Mouse (Mus musculus) thymus, postnatal 4 days (tissue): ENCODE results near the gene Rsrc1.

Source experiments
- DNase-seq: peaks from one replicate; pipeline ENCODE4 v3.0.0; 2021

Gene Rsrc1

DNA sequence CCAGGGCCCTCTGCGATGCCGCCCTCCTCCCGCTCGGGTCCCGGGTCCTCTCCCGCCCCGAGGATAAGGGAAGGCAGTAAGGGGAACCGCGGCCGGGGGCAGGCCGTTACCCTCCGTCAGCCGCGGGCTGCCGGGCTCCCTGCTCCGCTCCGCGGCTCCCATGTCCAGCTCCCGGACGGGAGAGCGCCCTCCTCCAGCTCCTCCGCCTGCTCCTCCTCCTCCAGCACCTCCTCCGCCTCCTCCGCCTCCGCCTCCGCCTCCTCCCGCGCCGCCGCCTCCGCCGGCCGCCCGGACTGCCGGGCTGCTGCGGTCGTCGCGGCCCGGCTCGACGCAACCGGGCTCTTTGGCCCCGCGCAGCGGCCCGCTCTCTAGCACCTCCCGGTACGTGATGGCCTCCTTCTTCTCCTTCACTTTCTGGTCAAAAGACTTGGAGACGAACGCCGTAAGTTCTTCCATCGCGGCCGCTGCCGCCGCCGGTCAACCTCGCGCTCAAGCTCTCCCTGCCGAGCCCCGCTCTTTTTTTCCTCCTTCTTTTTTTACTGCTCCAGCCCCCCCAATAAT, at the start of gene Rsrc1:
Gene Rsrc1 (plus strand): TSS at position 290 of the 561 bp plus-strand sequence.
- peak; percentile 49 for DNase-seq

DNA sequence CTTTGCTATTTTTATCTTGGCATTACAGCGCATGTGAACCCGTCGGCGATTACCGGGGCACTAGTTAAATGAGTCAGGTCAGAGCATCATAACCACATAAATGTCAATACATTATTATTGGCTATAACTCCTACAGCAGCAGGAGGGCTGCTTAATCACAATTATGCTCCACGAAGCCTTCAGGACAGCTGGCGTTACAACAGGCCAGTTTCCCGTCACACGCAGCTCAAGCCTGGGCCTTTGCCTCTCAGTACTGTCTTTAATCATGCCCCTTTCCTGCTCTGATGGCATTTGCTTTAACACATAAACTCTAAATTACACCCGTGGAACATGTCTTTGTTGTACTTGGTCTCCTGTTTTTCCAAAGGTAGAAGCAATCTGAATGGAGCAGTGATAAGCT, 41.5 kb upstream of the Rsrc1 start:
- no peak for DNase-seq

DNA sequence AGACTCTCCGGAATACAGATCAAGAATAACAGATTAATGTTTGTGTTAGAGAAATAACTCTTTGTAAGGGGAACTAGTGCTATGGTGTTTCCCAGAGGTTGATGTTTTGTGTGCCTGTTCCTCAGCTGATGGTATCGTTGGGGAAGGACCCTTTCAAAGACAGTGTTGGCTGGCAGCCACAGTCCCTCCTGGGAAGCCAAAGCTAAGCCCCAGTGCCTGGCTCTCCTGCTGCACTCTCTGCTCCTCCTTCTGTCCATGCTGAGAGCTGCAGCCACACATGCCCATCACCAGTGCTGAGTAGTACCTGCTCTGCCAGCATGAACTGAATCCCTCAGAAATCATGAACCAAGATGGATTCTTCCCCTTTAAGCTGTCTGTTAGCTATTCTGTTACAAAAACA, 26.1 kb upstream of the Rsrc1 start:
- DNase-seq = no peak

DNA sequence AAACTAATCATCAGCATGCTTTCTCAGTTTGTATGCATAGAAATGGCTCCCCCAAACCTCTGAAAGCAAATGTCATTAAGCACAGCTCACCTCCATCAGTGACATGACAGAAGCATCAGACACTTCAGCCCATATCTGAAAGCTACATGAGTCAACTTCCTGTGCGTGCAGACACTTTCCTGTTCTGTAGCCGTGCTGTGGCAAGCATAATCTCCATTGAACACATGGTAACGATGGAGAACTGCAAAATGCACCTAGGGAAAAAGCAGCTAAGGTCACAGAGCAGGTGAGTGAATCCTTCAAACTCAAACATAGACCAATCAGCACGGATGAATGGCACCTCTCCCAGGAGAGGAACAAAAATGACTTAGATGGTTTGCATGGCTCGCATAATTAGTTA, 21.2 kb upstream of the Rsrc1 start:
- DNase-seq = no peak

DNA sequence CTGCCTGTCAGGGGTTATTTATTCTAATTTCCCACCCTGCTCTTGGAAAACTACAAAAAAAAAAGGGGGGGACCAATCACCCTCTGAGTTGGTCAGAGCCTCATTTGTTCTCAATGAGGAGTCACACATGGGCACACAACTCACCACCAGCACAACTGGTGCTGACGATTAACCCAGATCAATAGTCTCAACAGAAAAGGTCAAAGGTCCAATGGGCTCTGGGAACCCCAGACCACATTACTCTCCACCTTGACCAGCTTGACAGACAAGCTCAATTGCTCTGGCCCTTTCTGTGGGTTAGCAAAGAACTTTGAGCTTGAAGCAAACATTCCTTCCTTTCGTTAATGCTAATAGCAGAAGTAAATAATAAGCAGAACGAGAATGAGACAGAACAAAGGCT, 16.3 kb upstream of the Rsrc1 start:
- DNase-seq = no peak

DNA sequence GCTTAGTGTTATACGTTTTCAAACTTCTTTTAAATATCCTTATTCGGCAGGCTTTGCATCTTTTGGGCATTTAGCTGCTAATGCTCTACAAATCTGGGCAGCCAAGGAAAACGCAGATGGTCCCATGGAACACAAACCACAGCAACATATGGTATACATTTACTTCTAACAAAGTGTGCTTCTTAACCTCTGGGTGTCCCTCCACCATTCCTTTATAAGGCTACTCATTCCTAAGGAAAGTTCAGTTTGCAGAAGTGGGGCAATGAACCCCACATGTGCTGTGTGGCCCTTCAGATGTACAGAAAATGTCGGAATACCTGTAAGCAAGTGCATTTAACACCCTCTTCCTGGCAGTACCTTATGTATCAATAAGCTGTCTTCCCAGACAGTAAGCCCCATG, 13.7 kb upstream of the Rsrc1 start:
- no peak for DNase-seq

DNA sequence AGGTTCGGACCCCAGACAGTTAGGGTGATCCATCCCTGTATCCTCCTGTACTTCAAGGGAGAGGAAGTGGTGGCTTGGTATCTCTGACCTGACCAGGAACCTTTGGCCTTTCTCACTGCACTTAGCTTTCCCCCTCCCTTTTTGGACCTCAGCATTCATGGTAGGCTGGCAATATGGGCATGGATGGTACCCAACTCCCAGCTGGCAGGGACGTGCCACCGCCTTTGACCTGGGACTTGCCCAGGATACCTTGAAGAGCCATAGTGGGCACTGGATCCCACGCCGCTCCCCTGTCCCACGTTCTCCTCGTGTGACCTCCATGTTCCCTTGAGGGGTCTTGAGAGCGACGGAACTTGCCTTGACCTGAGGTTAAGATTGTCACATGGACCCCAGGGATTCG, 10.9 kb upstream of the Rsrc1 start:
- DNase-seq = no peak

DNA sequence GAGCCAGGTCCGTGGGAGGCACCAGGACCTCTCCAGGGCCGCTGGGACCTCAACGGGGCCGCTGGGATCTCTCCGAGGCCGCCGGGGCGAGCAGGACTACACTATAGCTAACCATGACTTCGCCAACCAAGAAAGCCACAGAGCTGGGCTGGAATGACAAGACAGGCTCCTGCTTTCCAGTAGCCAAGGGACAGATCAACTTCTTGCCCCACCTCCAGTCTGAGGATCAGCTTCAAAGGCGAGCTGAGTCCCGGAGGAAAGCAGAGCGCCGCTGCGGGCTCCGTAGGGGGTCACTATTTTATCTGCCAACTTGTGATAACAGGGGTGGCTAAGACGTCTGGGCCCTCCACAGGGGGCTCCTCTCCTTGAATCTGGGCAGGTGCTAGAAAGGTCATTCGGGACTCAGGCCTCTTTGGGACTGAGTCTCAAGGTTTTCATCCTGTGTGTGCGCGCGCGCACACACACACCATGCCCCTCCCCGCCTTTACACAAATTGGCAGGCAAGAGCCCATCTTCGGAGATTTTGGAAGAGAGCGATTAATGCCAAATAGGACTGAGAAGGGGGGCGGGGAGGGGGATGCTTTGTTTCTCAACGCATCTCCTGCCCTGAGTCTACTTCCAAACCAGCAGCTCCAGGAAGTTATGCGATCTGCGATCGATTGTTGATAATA, 10.4 kb upstream of the Rsrc1 start:
- DNase-seq = no peak

DNA sequence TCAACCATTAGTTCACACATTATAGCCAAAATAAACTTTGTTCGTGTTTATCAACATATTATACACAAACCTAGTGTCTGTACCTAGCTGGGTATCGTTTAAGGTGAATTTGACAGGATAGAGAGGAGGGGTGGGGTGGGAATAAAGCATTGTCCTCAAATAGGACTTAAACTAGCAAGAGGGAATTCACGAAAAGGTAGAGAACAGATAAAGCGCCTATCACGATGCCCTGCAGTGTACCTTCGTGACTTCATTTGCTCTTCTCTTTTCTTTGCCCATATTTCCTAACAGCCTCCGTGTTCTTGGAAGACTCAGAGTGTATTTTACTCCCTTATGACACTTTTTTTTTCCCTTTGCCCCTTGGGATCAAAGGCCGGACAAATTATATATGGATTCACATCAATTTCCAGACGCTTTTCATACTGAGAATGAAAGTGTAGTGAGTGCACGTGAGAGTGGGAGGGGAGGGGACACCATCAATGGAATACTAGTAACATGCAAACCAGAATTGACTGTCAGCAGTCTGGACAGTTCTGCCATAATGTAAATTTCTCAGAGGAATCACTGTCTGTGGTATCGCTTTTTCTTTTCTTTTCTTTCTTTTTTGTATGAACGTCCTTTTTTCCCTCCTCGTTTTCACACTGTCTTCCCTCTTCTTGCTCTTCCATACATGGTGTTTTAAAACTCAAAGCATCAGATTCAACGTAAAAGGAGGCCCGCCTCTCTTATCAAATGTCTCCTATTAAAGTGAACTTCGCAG, 8.8 kb upstream of the Rsrc1 start:
- no peak for DNase-seq

DNA sequence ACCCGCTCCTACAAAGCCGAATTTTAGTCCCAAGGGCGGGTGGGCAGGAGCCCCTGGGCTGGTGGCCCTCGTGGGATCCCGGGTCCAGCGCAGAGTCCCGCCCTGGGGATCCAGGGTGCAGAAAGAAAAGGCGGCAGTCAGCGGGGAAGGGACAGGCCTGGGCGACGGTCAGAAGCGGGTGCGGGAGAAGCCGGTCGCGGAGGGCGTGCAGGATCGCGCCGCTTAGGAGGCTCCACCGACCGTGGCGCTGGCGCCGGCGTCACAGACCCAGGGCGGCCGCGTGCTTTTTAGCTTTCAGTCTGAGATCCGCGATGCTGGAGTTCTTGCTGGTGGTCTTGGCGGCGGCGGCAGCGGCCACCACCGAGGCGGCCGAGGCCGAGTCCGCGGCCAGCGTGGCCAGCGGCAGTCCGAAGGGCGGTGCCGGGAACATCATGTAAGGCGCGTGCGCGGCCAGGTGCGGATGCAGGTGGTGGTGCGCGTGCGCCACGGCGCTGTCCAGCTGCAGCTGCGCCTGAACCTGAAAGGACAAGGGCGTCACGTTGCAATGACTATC, 7.7 kb upstream of the Rsrc1 start:
- DNase-seq = peak; percentile 63

DNA sequence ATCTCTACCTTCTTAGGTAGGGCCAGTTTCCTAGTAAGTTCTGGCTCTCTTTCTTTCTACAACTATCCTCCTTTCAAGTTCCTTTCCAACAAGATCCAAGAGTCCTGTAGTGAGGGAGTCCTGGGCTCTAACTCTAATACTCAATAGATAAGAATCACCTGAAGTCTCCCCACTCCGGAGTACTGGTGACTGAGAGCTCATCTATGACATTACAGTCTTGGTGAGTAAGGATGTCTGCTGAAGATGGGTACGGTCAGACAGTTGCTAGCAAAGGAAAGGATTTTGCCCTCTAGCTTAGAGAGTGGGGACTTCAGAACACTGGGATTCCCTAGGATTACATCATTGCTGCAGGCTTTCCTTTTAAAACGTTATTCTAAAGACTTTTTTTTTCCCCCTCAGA, 6.7 kb upstream of the Rsrc1 start:
- no peak for DNase-seq

DNA sequence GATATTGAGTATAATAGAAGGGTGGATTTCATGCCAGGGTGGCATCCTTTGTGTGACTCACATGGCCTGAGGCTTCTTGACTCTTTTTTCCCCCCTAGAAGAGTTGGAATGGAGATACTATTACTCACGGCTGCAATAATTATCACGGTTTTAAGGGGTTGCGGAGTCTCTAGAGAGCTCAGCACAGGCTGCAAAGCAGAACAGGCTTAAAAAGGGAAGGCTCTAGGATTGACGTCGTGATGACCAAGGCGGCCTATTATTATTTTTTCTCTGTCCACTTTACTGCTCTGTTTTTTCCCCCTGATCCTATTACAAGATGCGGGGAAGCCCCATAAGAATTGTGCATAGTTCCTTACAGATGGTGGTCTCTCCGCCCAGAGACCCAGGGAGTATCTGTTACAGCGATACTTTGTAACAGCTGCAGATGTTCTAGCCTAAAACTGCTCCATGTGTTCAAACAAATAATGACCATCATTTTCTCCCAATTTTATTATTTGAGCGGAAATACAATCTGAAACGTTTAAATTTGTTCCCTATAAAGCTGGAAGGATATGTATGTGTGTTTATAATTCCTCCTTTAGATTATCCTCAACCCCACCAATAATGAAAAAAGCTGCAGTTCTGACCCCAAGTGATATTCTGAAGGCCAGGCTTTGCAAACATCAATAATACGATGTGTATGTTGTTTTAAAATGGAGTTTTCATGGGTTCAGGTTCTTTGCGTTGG, 4.1 kb upstream of the Rsrc1 start:
- DNase-seq = no peak

DNA sequence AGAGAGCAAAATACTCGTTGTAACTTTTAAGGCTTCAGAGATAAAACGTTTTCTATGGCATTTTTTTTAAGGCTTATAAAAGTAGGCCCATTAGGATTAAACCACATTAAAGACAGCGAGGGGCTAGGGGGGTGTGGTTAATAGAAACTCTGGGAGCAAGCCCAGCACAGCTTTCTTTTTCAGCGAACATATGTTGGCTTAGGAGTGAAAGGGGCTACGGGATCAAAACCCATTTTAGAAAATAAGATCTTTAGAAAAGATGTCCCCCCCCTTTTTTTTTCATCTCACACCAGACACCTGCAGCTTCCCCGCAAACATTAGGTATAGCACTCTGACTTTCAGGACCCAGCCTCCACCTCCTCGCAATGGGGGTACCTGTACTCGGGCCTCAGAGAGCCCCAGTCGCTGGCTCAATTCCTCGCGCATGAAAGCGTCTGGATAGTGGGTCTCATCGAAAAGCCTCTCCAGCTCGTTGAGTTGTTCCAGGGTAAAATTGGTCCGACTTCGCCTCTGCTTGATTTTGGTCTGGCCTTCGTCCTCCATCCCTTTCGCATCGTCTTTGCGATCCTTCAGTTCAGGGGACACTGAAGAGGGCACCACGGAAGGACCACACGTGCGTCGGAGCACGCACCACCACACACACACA, 3.3 kb upstream of the Rsrc1 start:
- DNase-seq = no peak

DNA sequence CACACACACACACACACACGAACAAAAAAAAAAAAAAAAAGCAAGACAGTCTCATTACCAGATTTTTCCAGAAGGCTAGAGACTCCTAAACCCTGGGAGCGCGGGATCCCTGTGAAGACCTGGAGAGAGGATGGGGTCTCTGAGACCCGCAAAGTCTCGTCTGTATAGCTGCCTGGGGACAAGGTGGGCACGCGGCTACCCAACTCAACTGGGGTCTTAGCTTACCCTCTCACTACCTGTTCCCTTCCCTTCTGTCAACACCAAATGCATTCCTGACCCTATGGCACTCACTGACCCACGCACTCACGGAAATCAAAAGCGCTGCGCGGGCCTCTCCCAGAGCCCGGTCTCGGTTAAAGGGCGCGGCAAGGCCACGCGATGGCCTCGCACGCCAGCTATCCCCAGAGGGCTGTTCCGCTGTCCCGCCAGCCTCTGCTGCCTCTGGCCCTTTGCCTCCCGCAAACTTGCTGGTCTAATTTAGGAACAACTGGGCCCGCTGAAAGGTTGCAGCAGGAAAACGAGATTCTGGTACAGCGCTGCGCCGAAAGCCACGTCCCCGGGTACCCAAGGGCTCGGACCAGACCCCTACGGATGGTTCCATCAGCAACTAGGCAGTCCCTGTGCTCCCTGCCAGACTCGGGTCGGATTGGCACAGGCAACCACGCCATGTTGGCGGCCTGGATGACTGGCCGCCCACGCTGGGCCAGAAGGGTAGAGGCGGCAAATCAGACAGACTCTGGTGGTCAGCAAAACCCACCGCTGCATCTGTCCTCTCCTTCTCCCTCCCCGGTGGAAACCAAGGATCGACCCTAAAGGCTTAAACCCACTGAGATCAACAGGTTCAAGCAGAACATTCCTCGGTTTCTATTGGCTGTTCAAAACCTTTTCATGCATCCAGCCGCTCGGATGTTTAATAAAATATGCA, 2.5 kb upstream of the Rsrc1 start:
- DNase-seq = no peak

DNA sequence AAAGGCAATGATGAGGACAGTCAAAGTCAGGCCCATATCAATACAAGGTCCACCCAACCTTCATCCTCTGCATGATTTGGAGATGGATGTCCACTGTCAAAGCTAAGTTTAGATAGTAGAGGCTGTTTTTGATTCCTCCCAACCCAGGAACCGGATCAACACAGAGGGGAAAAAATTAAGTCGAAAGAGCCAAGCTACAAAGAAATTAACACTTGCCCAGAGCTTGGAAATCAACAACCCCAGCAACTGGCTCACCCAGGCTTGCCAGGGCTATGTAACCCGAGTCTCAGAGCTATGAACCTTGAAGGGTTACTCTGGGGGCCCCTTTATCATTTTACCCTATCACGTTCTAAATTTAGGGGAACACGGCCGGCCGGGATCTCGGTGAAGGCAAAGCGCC, 1.7 kb upstream of the Rsrc1 start:
- DNase-seq = no peak

DNA sequence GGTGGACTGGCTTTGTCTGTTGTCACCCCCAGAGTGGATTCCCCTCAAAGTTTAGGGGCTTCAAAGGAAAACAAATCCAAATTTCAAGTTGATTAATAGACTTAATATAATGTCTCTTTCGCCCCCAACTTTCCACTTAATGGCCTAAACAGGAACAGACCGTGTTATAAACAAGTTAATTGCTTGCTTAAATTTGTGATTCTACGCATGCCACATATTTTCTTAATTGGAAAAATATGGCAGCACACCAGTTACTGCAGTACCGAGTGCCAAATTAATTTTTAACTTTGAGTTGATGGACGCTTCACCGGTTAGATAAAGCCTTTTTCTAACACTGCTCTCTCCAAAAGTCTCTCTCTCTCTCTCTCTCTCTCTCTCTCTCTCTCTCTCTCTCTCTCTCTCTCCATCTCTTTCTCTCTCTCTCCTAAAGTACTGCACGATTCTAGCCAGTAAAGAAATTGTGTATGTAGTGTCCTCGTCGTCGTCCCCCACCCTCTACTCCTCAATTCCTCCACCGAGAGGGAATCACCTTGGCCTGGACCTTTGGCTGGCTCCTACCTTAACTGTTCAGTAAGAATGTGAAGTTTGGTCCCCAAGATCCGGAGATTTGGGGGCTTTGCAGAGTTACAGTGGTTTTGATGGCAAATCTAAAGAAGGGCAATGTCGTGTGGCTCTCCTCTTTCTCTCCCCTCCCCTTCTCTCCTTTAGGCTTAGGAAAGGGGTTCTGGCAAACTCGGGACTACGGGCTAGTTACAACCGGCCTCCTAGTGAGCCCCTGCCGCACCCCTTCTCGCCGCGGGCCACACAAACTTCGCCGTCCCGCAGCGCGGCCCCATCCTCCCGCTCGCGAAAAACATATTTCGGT, 847 bp upstream of the Rsrc1 start:
- DNase-seq = no peak

DNA sequence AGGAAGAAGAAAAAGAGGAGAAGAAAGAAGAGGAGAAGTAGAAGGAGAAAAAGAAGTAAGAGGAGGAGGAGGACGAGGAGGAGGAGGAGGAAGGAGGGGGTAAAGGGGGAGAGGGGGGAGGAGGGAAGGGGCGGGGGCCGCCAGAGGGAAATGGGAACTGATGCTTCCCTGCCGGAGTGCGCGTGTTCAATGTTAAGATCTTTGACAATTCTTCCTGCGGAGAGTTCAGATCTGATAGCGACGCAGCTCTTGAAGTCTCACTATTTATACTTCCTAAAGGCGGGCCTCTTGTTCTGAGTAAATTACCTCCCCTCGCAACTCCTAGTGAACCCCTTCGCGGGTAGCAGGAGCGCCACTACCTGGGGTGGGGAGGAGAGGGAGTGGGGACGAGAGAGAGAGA, 516 bp downstream of the Rsrc1 start, which contains the start of gene Shox2:
Gene Shox2 (minus strand): TSS at position 66 of the 400 bp plus-strand sequence.
- no peak for DNase-seq

DNA sequence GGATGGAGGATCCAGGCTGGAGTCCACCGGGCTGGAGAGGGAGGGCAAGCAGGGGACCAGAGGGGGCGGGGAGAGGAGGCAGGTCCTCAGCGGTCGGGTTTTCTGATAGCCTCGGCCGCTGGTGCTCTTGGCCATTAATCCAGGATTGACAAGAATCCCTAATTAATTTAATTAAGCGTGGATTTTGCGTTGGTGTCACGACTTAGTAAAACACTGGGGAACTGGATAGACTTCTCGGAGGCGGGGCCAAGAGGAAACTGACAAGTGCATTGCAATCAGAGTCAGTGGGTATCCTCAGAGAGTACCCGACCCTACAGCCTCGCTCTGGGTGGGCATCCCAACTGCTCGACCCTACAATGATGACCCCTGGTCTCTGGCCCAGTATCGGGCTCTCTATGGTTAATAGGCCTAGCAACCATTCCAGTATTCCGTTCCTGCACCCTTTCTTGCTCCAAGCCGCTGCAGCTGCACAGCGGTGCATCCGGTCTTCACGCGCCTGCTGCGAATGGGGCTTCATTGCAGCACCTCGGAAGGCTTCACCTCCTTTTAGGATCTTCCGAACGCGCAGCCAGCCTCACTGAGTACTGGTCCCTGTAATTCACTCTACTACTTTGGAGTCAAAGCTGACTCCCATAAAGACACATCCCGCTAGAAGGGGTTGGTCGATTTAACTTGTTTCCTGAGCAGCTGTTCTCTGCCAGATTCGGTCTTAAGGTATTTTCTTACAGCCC, 1.2 kb downstream of the Rsrc1 start:
- DNase-seq = peak; percentile 68

DNA sequence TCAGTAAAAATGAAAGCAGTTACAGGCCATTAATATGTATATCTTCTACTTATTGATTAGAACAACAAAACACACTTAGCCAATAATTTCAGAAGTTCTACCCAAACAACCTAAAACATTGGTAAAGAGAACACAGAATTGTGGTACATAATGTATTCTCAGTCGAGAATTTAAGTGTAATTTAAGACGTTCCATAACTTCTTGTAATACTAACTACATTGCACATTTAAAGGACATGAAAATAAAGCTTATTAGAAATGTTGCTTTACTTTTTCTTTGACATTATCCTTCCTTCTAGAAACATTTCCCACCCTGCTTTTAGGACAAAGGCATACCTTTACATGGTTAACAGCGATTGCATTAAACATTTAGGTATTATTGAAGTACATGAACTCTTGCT, 2.3 kb downstream of the Rsrc1 start:
- DNase-seq = no peak
